Mouse (Mus musculus) lung, embryonic 14.5 days (tissue): ENCODE measurements around the gene Ralbp1. TPM values are rescaled to one million over a fixed set of nuclear protein-coding genes. Genes with fewer than 3 reads are reported as not detected.

ENCODE experiments used
- ATAC-seq: fragments of 200-750 bp; cut with Nextera tagmentation; 2 replicates; pipeline ENCODE4 v1.8.0; 2017; ENCODE audit warnings: mild to moderate bottlenecking, moderate TSS enrichment, moderate library complexity; ENCODE audit not compliant: insufficient read depth
- DNase-seq: peaks from one replicate; pipeline ENCODE4 v3.0.0-alpha.2; 2015
- H3K27ac ChIP-seq: fragments of 300-500 bp; sonication (generic); 2 replicates; pipeline ENCODE4 v1.5.1; 2014; ENCODE audit warnings: low read depth, mild to moderate bottlenecking, moderate library complexity
- H3K27me3 ChIP-seq: fragments of 300-500 bp; sonication (generic); 2 replicates; pipeline ENCODE4 v1.6.1; 2014; ENCODE audit warnings: low read length, control low read depth; ENCODE audit not compliant: insufficient read depth
- H3K36me3 ChIP-seq: fragments of 300-500 bp; sonication (generic); 2 replicates; pipeline ENCODE4 v1.6.1; 2014; ENCODE audit warnings: control low read depth; ENCODE audit not compliant: insufficient read depth
- H3K4me1 ChIP-seq: fragments of 300-500 bp; sonication (generic); 2 replicates; pipeline ENCODE4 v1.6.1; 2014; ENCODE audit warnings: antibody characterized with exemption, control low read depth; ENCODE audit not compliant: insufficient read depth
- H3K4me2 ChIP-seq: fragments of 300-500 bp; sonication (generic); 2 replicates; pipeline ENCODE4 v1.6.1; 2014; ENCODE audit warnings: mild to moderate bottlenecking
- H3K4me3 ChIP-seq: fragments of 300-500 bp; sonication (generic); 2 replicates; pipeline ENCODE4 v1.5.1; 2014; ENCODE audit warnings: low read depth, low read length
- H3K9ac ChIP-seq: fragments of 300-500 bp; sonication (generic); 2 replicates; pipeline ENCODE4 v1.6.1; 2014
- H3K9me3 ChIP-seq: fragments of 300-500 bp; sonication (generic); 2 replicates; pipeline ENCODE4 v1.6.1; 2016; ENCODE audit warnings: low read depth, low read length, control low read depth
- CTCF ChIP-seq: IDR thresholded peaks from 2 replicates; pipeline ENCODE4 v1.5.1; 2016; ENCODE audit warnings: antibody characterized with exemption, low read depth
- WGBS: fragments of 180-500 bp; shearing (Covaris S2); extraction: QIAGEN DNeasy Blood & Tissue Kit; methylation state at CpG from one replicate; pipeline ENCODE4 v1.1.7; 2014; 5-methylcytosine and 5-hydroxymethylcytosine counted together
- polyA plus RNA-seq: library from polyadenylated mRNA; unstranded; fragments of >200 nt; fragmentation: Nextera tagmentation; extraction: Ambion mirVana; gene quantifications from 2 replicates; pipeline ENCODE4 v1.2.1, GENCODE M21; 2014

Ralbp1 gene
- polyA plus RNA-seq, 1 experiment from 2014 or later: 65.8 TPM

GRCm38 (mm10) chr17:65924218-65924617 is 38.6 kb upstream of the Ralbp1 start:
- peak; percentile 87 for DNase-seq
- Histone ChIP-seq H3K9me3 (no peaks in the 10 kb centered on the region), H3K36me3 (peaks cover 51% of the 10 kb centered on the region), H3K27ac (no peak overlapping the region), H3K27me3 (no peaks in the 10 kb centered on the region), H3K4me1 (no peaks in the 10 kb centered on the region), H3K9ac (no peak overlapping the region), H3K4me3 (no peak overlapping the region), H3K4me2 (no peak overlapping the region)
- TF ChIP-seq CTCF: no peak
- peak; percentile 75 for ATAC-seq
- WGBS: 34% methylated on average over 5 of the region's 5 CpGs

- Histone ChIP-seq H3K4me3 (no peak overlapping the region), H3K36me3 (peaks cover 39% of the 10 kb centered on the region), H3K27ac (no peak overlapping the region), H3K4me2 (no peak overlapping the region), H3K4me1 (no peaks in the 10 kb centered on the region), H3K9me3 (no peaks in the 10 kb centered on the region), H3K9ac (no peak overlapping the region), H3K27me3 (no peaks in the 10 kb centered on the region)
- DNase-seq: no peak
- no peak for TF ChIP-seq CTCF
- no peak for ATAC-seq
- WGBS: 79% methylated on average over 6 of the region's 6 CpGs
Observed at GRCm38 (mm10) chr17:65921975-65922374, 36.4 kb upstream of the Ralbp1 start.

GRCm38 (mm10) chr17:65919235-65919634 is 33.6 kb upstream of the Ralbp1 start:
- Histone ChIP-seq H3K36me3 (peaks cover 20% of the 10 kb centered on the region), H3K9ac (no peak overlapping the region), H3K4me1 (peaks cover 2% of the 10 kb centered on the region; the same call in 1 of the 2 replicates), H3K27me3 (no peaks in the 10 kb centered on the region), H3K27ac (no peak overlapping the region), H3K9me3 (no peaks in the 10 kb centered on the region), H3K4me2 (no peak overlapping the region), H3K4me3 (no peak overlapping the region)
- DNase-seq (no peak), ATAC-seq (no peak)
- WGBS: 74% methylated on average over 3 of the region's 3 CpGs
- no peak for TF ChIP-seq CTCF

GRCm38 (mm10) chr17:65916135-65916668 is 30.6 kb upstream of the Ralbp1 start:
- peak overlapping the region; percentile 39; the same call in 1 of the 2 replicates for H3K4me2 ChIP-seq
- peaks cover 2% of the 10 kb centered on the region; the same call in 1 of the 2 replicates for H3K4me1 ChIP-seq
- no peaks in the 10 kb centered on the region; the same call in 1 of the 2 replicates for H3K36me3 ChIP-seq
- ATAC-seq (peak; percentile 95), DNase-seq (peak; percentile 95)
- H3K9me3 ChIP-seq: no peaks in the 10 kb centered on the region
- H3K27ac ChIP-seq: peak overlapping the region; percentile 94
- no peaks in the 10 kb centered on the region for H3K27me3 ChIP-seq
- no peak for TF ChIP-seq CTCF
- no peak overlapping the region for H3K4me3 ChIP-seq
- WGBS: 29% methylated on average over 8 of the region's 8 CpGs
- H3K9ac ChIP-seq: no peak overlapping the region

GRCm38 (mm10) chr17:65914083-65914482 is 28.5 kb upstream of the Ralbp1 start:
- Histone ChIP-seq H3K4me1 (peaks cover 2% of the 10 kb centered on the region; the same call in 1 of the 2 replicates), H3K4me2 (no peak overlapping the region), H3K36me3 (no peaks in the 10 kb centered on the region), H3K9ac (no peak overlapping the region), H3K27ac (no peak overlapping the region), H3K27me3 (no peaks in the 10 kb centered on the region), H3K4me3 (no peak overlapping the region), H3K9me3 (no peaks in the 10 kb centered on the region)
- DNase-seq (no peak), ATAC-seq (no peak)
- TF ChIP-seq CTCF: no peak
- 36% methylated on average over 6 of the region's 6 CpGs for WGBS

GRCm38 (mm10) chr17:65912202-65912601 is 26.6 kb upstream of the Ralbp1 start:
- H3K9ac ChIP-seq: no peak overlapping the region
- H3K9me3 ChIP-seq: no peaks in the 10 kb centered on the region
- TF ChIP-seq CTCF: no peak
- peaks cover 2% of the 10 kb centered on the region; the same call in 1 of the 2 replicates for H3K4me1 ChIP-seq
- DNase-seq: no peak
- H3K27me3 ChIP-seq: no peaks in the 10 kb centered on the region
- no peak overlapping the region for H3K4me3 ChIP-seq
- 84% methylated on average over 2 of the region's 2 CpGs for WGBS
- no peak for ATAC-seq
- H3K27ac ChIP-seq: no peak overlapping the region
- H3K4me2 ChIP-seq: no peak overlapping the region
- H3K36me3 ChIP-seq: no peaks in the 10 kb centered on the region

- no peak overlapping the region for H3K27ac ChIP-seq
Observed at GRCm38 (mm10) chr17:65911285-65912069, 25.9 kb upstream of the Ralbp1 start.

More at GRCm38 (mm10) chr17:65911285-65912069, 25.9 kb upstream of the Ralbp1 start:
- no peak for DNase-seq
- no peak for ATAC-seq
- no peak for TF ChIP-seq CTCF
- H3K9me3 ChIP-seq: no peaks in the 10 kb centered on the region
- H3K4me3 ChIP-seq: no peak overlapping the region
- H3K4me2 ChIP-seq: no peak overlapping the region
- peaks cover 6% of the 10 kb centered on the region; the same call in 1 of the 2 replicates for H3K4me1 ChIP-seq
- H3K27me3 ChIP-seq: no peaks in the 10 kb centered on the region
- WGBS: 66% methylated on average over 15 of the region's 15 CpGs
- no peak overlapping the region for H3K9ac ChIP-seq
- no peaks in the 10 kb centered on the region for H3K36me3 ChIP-seq
